Mouse (Mus musculus): ENCODE data around the gene Rapgef3.

DNA sequence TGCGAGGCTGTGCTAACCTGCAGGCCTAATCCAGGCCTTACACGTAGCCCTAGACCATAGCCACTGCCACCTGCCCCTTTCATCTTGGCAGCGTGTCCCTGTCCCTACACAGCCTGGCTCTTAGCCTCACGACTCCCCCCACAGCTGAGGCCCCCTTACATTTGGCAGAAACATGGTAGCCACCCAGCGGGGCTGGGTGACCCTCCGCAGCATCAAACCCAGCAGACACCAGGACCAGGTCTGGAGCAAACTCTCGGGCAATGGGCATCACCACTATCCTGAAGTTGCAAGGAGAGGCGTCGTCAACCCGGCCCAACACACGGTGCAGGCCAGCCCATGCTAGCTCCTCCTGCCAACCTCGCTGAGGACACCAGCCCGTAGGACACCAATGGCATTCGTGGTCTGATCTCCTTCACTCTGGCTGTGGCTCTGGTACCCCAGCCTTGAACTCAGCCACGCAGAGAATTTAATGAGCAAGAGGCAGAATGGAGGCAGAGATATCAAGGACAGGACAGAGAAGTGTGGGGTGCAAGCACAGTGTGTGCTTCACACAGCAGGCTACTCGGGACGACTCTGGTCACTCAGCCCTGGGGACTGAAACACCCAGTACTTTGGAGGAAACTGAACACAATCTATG is 29.0 kb upstream of the Rapgef3 start:
- TF ChIP-seq CTCF (IDR thresholded peaks at IDR 0.05; ENCODE audit: low read depth): no peak
- TF ChIP-seq EP300 (IDR thresholded peaks at IDR 0.05; ENCODE audit: low read depth): no peak

Data from heart, postnatal 0 days (tissue).